Mouse (Mus musculus): ENCODE data around the gene Axl. TPM values are rescaled to one million over a fixed set of nuclear protein-coding genes. Genes with fewer than 3 reads are reported as not detected.

Gene Axl
- total RNA-seq (2023), result 7.5 TPM

DNA sequence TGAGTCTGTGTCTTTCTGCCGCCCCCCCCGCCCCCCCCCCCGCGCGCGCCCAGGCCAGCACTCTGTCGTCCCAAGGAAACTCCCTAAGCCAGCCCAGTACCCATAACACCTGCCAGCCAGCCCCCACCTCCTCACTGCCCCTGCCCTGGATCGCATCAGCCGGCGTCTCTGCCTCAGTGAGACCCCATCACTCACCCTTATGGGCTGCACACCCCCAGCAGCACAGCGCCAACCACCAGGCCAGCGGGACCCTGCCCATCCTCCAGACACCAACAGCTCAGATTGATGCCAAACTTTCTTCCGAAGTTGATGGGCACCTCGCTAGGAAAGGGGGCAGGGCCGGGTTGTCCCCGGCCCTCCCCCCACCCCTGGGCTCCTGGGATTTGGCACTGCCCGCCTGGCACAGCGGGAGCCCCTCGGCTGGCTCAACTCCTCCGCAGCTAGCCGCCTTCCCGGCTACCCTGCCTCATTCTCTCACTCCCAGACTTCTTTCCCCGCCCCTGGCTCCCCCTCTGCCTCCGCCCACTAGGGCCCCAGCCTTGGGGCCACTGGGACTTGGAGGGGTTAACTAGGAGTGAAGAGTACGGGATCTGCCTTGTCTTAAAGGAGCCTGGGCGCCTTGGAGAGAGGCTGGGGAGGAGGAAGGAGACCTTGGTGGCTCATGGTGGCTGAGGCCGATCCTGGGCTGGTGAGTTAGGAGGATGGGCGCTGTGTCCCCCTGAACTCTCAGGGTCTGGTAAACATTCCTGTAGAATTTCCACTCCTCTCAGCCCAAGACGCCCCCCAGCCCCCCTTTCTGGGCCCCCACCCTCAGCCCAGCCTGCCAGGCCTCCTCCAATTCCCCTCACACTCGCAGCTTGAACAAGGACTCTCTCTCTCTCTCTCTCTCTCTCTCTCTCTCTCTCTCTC lies at the start of gene Axl:
Axl (minus strand) TSS at position 486 of the 909 bp plus-strand sequence.

DNA sequence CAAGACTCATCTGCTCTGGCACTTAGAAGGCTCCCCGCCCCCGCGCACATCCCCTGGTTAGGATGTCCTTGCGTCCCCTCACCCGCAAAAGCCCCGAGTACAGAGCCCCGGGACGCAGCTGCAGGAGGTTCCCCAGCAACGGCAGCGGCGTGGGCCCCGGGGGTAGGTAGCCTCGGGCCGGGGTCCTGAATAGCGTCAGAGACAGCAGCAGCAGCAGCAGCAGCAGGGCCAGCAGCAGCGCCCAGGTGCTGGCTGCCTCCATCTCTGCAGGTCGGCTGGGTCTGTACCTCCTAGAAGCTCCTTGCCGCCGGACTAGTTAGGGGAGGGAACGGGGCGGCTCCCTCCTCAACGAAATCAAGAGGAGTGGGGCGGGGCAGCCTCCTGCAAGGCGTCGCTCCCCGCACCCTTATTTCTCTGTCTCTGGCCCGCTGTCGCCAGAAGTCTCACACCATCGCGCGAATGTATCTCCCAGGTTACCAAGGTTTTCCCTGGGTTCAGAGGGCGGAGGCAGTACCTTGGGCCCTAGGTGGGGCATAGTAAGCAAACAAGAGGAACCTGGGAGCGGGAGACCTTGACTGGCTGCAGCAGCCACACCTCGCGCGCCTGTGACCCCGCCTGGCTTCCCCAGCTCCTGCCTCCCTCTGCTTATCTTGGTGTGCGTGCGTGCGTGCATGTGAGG lies 27.9 kb upstream of the Axl start, which contains the start of gene Cyp2s1:
Cyp2s1 (minus strand) TSS at position 673 of the 679 bp plus-strand sequence.

DNA sequence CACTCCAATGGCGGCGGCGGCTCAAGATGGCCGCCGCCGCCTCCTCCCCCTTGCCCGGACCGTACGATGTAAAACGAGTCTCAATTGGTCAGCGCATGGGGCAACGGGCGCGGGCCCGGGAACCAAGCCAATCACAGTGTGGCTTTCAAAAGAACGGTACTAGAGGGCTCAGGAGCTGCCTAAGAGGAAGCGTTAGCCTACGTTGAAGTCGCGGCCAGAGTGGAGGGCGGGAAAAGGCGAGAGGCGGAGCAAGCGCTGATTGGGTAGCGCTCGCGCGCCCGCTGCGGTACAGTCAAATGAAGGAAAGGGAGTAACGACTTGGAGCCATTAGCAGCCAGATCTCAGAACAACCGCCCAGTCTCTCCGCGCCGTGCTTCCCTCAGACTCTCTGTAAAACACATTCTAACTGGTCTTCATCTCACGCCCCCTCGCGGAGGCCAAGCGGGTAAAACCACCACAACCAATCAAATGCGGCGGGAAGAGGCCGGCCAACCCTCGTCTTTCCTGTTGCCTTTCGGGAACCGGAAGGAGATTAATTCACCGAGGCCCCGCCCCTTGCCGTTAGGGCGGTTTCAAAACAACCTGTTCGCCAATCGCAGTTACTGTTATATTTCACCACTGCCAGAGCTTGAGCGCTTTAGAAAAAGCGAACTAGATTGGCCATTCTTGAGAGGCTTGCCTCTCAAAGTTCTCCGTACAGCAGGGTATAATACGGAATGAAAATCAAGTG lies 33.6 kb downstream of the Axl start, which contains the start of gene Hnrnpul1:
Hnrnpul1 (minus strand) TSS at position 20 of the 730 bp plus-strand sequence.

DNA sequence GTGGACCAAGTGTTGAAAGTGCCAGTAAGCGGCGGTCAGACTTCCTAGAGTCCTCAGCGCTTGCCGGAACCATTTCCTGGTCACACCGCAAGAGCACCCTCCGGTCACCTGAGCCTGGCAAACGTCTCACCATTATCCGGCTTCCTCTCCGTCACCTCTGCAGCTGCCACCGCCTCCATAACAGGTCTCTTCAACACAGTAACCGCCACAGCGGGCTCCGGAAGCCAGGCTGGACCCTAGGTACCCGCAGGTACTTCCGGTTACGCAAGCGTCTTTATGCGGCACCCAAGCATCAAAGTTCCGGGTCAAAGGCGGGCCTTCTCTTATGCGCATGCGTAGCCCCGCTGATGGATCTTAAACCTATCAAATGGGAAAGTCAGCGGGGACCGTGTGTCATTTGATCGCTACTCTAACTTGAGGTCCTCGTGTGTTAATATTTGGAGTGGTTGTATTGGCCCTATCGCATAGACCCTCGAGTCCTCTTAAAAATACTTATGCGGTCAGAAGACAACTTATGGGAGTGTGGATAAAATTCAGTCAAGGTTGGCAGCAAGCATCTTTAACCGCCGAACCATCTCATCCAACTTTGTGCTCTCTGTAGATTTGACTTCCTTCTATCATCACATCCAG lies 69.6 kb downstream of the Axl start, which contains the start of gene Ccdc97:
Ccdc97 (minus strand) TSS at position 301 of the 630 bp plus-strand sequence.

Other genes with a start within 250 kb of the Axl start
- 0.29 TPM for gene Ceacam2, start 248.8 kb downstream of the Axl start, total RNA-seq (2023)
- not detected for gene Erich4, start 172.8 kb downstream of the Axl start, total RNA-seq (2023)
- gene Dmac2, start 169.3 kb downstream of the Axl start, total RNA-seq (2023), result 77.8 TPM
- 1.6 TPM for gene B3gnt8, start 162.1 kb downstream of the Axl start, total RNA-seq (2023)
- gene Bckdha, start 129.7 kb downstream of the Axl start, total RNA-seq (2023), result 23.9 TPM
- gene Exosc5, start 129.5 kb downstream of the Axl start, total RNA-seq (2023), result 52.9 TPM
- gene Tmem91, start 113.5 kb downstream of the Axl start, total RNA-seq (2023), result not detected
- gene B9d2, start 107.9 kb downstream of the Axl start, total RNA-seq (2023), result 27.3 TPM
- 175 TPM for gene Tgfb1, start 101.7 kb downstream of the Axl start, total RNA-seq (2023)
- 99.0 TPM for gene Ccdc97, start 69.6 kb downstream of the Axl start, total RNA-seq (2023)
- 210 TPM for gene Hnrnpul1, start 33.9 kb downstream of the Axl start, total RNA-seq (2023)
- gene Cyp2s1, start 28.2 kb upstream of the Axl start, total RNA-seq (2023), result 10.3 TPM
- gene Cyp2b10, start 108.9 kb upstream of the Axl start, total RNA-seq (2023), result not detected

Data from CD4-positive naive resting alpha-beta T cell, adult 76 days (primary cell).